Mouse (Mus musculus) liver, embryonic 14.5 days (tissue): ENCODE data around the gene Pde6d.
A peak's percentile ranks its signal among the peaks of the same experiment; 100 is the strongest.

ENCODE experiments used
- CTCF ChIP-seq: IDR thresholded peaks from 2 replicates; pipeline ENCODE4 v1.5.1; 2016; ENCODE audit warnings: antibody characterized with exemption, low read depth, control low read depth
- EP300 ChIP-seq: IDR thresholded peaks from 2 replicates; pipeline ENCODE4 v1.6.1; 2016; ENCODE audit warnings: antibody characterized with exemption, low read depth

- TF ChIP-seq CTCF (peak; percentile 100), EP300 (peak; percentile 35)
Measured at GRCm38 (mm10) chr1:86524619-86525498, 57.6 kb downstream of the Pde6d start.
